Mouse (Mus musculus): Measurements from ENCODE around the gene Rhoj.

Rhoj gene

GRCm38 (mm10) chr12:75350750-75351149 is 42.6 kb downstream of the Rhoj start:
- DNase-seq (ENCODE audit: low spot score): no peak

GRCm38 (mm10) chr12:75351846-75352245 is 43.7 kb downstream of the Rhoj start:
- DNase-seq (ENCODE audit: low spot score): no peak

GRCm38 (mm10) chr12:75352410-75352809 is 44.3 kb downstream of the Rhoj start:
- no peak for DNase-seq (ENCODE audit: low spot score)

GRCm38 (mm10) chr12:75354354-75354753 is 46.2 kb downstream of the Rhoj start:
- no peak for DNase-seq (ENCODE audit: low spot score)

GRCm38 (mm10) chr12:75357781-75358180 is 49.7 kb downstream of the Rhoj start:
- no peak for DNase-seq (ENCODE audit: low spot score)

GRCm38 (mm10) chr12:75358714-75359113 is 50.6 kb downstream of the Rhoj start:
- no peak for DNase-seq (ENCODE audit: low spot score)

- DNase-seq (ENCODE audit: low spot score): no peak
Measured at GRCm38 (mm10) chr12:75359500-75359899, 51.4 kb downstream of the Rhoj start.

- no peak for DNase-seq (ENCODE audit: low spot score)
Measured at GRCm38 (mm10) chr12:75359921-75360482, 51.9 kb downstream of the Rhoj start.

- no peak for DNase-seq (ENCODE audit: low spot score)
Measured at GRCm38 (mm10) chr12:75362456-75362855, 54.3 kb downstream of the Rhoj start.

GRCm38 (mm10) chr12:75364416-75364815 is 56.3 kb downstream of the Rhoj start:
- DNase-seq (ENCODE audit: low spot score): no peak

- DNase-seq (ENCODE audit: low spot score): no peak
Measured at GRCm38 (mm10) chr12:75365621-75366124, 57.6 kb downstream of the Rhoj start.

- DNase-seq (ENCODE audit: low spot score): no peak
Measured at GRCm38 (mm10) chr12:75367371-75367770, 59.2 kb downstream of the Rhoj start.

GRCm38 (mm10) chr12:75368527-75368926 is 60.4 kb downstream of the Rhoj start:
- no peak for DNase-seq (ENCODE audit: low spot score)

- no peak for DNase-seq (ENCODE audit: low spot score)
Measured at GRCm38 (mm10) chr12:75369418-75369851, 61.3 kb downstream of the Rhoj start.

GRCm38 (mm10) chr12:75374437-75374836 is 66.3 kb downstream of the Rhoj start:
- DNase-seq (ENCODE audit: low spot score): no peak

GRCm38 (mm10) chr12:75375060-75375459 is 66.9 kb downstream of the Rhoj start:
- DNase-seq (ENCODE audit: low spot score): no peak

- DNase-seq (ENCODE audit: low spot score): no peak
Measured at GRCm38 (mm10) chr12:75376126-75376525, 68.0 kb downstream of the Rhoj start.

- DNase-seq (ENCODE audit: low spot score): no peak
Measured at GRCm38 (mm10) chr12:75386731-75387130, 78.6 kb downstream of the Rhoj start.

- DNase-seq (ENCODE audit: low spot score): no peak
Measured at GRCm38 (mm10) chr12:75387156-75387555, 79.0 kb downstream of the Rhoj start.

- no peak for DNase-seq (ENCODE audit: low spot score)
Measured at GRCm38 (mm10) chr12:75387846-75388245, 79.7 kb downstream of the Rhoj start.

- DNase-seq (ENCODE audit: low spot score): no peak
Measured at GRCm38 (mm10) chr12:75388521-75388920, 80.4 kb downstream of the Rhoj start.

- no peak for DNase-seq (ENCODE audit: low spot score)
Measured at GRCm38 (mm10) chr12:75389308-75390135, 81.4 kb downstream of the Rhoj start.

- no peak for DNase-seq (ENCODE audit: low spot score)
Measured at GRCm38 (mm10) chr12:75391526-75391925, 83.4 kb downstream of the Rhoj start.
